Mouse (Mus musculus): ENCODE data around the gene Mss51.

DNA sequence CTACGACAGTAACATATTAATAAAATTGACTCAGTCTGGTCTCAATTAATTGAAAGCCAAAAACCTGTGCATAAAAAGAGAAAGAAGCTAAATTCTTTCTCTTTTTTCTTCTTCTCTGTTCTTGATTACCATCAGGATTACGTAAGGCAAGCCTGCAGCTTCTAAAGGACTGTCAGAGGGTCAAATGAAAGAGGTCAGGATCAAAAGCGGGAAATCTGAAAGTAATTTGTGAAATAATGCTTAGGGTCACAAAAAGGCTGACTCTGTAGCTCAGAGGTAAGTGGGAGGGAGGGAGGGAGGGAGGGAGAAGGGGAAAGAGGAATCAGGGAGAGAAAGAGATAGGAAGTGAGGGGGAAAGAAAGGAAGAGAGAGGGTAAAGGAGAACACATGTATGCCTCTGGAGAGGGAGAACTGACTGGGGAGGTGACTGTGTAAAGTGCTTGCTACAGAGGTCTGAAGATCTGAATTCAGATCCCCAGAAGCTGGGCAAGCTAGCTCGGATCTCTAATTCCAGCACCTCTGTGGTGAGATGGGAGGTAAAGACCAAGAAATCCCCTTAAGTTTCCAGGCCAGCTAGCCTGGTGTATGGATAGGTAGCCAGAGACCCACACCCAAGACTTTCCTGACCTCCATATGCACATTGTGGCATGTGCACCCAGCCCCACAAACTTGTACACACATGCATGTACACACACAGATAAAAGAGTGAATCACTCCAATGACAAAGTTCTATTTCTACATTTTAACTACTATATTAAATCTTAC lies 19.3 kb downstream of the Mss51 start:
- TF ChIP-seq ZC3H11A (IDR thresholded peaks at IDR 0.05; ENCODE audit: borderline replicate concordance, low read depth, low read length) (no peak), MAFK (IDR thresholded peaks at IDR 0.05; ENCODE audit: insufficient read depth, low read depth, low read length) (no peak), ZNF384 (IDR thresholded peaks at IDR 0.05; ENCODE audit: low read depth, low read length) (no peak)
